In genomic region chr10:128374393-128374792, GRCm38 (mm10) we compare ENCODE assay signal across 12 mouse cellular contexts. TPM values are rescaled to one million over a fixed set of nuclear protein-coding genes. Genes with fewer than 3 reads are reported as not detected.
DNase-seq lines count a peak whose midpoint lies in the region; ATAC-seq and TF ChIP-seq lines count a peak whose summit lies in the region.
"Had no signal": no experiment of that assay in that cellular context is flagged by ENCODE, and none has a peak within 500 bp of the region (broad histone marks: within the 10 kb centered on the region; RNA-seq: fewer than 3 reads in every experiment).

No protein-coding gene starts in this region.

- no peak overlapping the region for H3K9ac ChIP-seq in kidney, postnatal 0 days (ENCODE audit: low read depth, low read length)
- H3K9ac ChIP-seq in midbrain, embryonic 13.5 days (replicated peaks): no peak overlapping the region
- H3K9ac ChIP-seq: hindbrain, embryonic 12.5 days had no signal

- H3K4me2 ChIP-seq in kidney, postnatal 0 days (ENCODE audit: low read length): no peak overlapping the region
- no peak overlapping the region for H3K4me2 ChIP-seq in midbrain, embryonic 13.5 days (replicated peaks)
- H3K4me2 ChIP-seq: hindbrain, embryonic 12.5 days had no signal

- TF ChIP-seq POLR2A in thymus, adult 2 months (IDR thresholded peaks at IDR 0.05; ENCODE audit: control insufficient read depth, extremely low read depth, insufficient read depth, low read length, poor library complexity): no peak
- TF ChIP-seq POLR2A in brain, embryonic 14.5 days (IDR thresholded peaks at IDR 0.05; ENCODE audit: borderline replicate concordance, extremely low read depth, insufficient read depth, insufficient read length, poor library complexity, severe bottlenecking): no peak

- no peaks in the 10 kb centered on the region for H3K9me3 ChIP-seq in kidney, postnatal 0 days (replicated peaks; ENCODE audit: low read length)
- no peaks in the 10 kb centered on the region for H3K9me3 ChIP-seq in midbrain, embryonic 13.5 days
- H3K9me3 ChIP-seq: hindbrain, embryonic 12.5 days had no signal

- H3K27me3 ChIP-seq in kidney, postnatal 0 days (ENCODE audit: insufficient read depth, low read length): no peaks in the 10 kb centered on the region
- no peaks in the 10 kb centered on the region for H3K27me3 ChIP-seq in thymus, adult 2 months (ENCODE audit: control insufficient read depth, insufficient read depth, low read length)
- no peaks in the 10 kb centered on the region for H3K27me3 ChIP-seq in midbrain, embryonic 13.5 days
- H3K27me3 ChIP-seq: hindbrain, embryonic 12.5 days had no signal

- TF ChIP-seq CTCF in kidney, postnatal 0 days (IDR thresholded peaks at IDR 0.05; ENCODE audit: low read depth): peak; percentile 42; the same call in 1 of the 2 replicates
- TF ChIP-seq CTCF in thymus, adult 2 months (IDR thresholded peaks at IDR 0.05; ENCODE audit: borderline replicate concordance, control insufficient read depth, extremely low read depth, insufficient read depth, low read length, poor library complexity): no peak
- TF ChIP-seq CTCF in brain, embryonic 14.5 days (IDR thresholded peaks at IDR 0.05; ENCODE audit: borderline replicate concordance, extremely low read depth, insufficient read depth, insufficient read length): peak; percentile 29; the same call in 1 of the 2 replicates

- no peak for ATAC-seq in kidney, postnatal 0 days (replicated peaks; ENCODE audit: low FRiP score, low read depth)
- ATAC-seq in midbrain, embryonic 13.5 days: no peak

- H3K4me1 ChIP-seq in kidney, postnatal 0 days (replicated peaks; ENCODE audit: insufficient read depth, low read length): peaks cover 6% of the 10 kb centered on the region; the same call in 1 of the 2 replicates
- peaks cover 17% of the 10 kb centered on the region for H3K4me1 ChIP-seq in thymus, adult 2 months (replicated peaks; ENCODE audit: control insufficient read depth, insufficient read depth, low read length)
- peaks cover 28% of the 10 kb centered on the region for H3K4me1 ChIP-seq in midbrain, embryonic 13.5 days (replicated peaks)

- H3K36me3 ChIP-seq in kidney, postnatal 0 days (ENCODE audit: insufficient read depth, low read length): peaks cover 6% of the 10 kb centered on the region
- H3K36me3 ChIP-seq in thymus, adult 2 months (ENCODE audit: control insufficient read depth, insufficient read depth, low read length): no peaks in the 10 kb centered on the region
- H3K36me3 ChIP-seq in midbrain, embryonic 13.5 days: peaks cover 13% of the 10 kb centered on the region

- peak; percentile 11 for DNase-seq in kidney, postnatal 0 days (ENCODE audit: low spot score)
- DNase-seq in kidney, postnatal 10 days: no peak
- peak; percentile 41 for DNase-seq in thymus, postnatal 4 days
- no peak for DNase-seq in thymus, adult 2 months
- DNase-seq in brain, embryonic 14.5 days (ENCODE audit: low read depth): no peak
- DNase-seq in testis, postnatal 14 days (ENCODE audit: low spot score): peak; percentile 53
- DNase-seq in left cerebral cortex, adult 11 months (ENCODE audit: low spot score): no peak
- DNase-seq: lung, postnatal 14 days; right cerebral cortex, postnatal 25 days had no signal

- no peak overlapping the region for H3K4me3 ChIP-seq in kidney, postnatal 0 days (replicated peaks; ENCODE audit: low read depth, low read length)
- no peak overlapping the region for H3K4me3 ChIP-seq in thymus, adult 2 months (ENCODE audit: control insufficient read depth, insufficient read depth, low read length)
- H3K4me3 ChIP-seq in midbrain, embryonic 13.5 days (replicated peaks): no peak overlapping the region
- H3K4me3 ChIP-seq: hindbrain, embryonic 12.5 days had no signal

- WGBS in kidney, postnatal 0 days: 85% methylated on average over 6 of the region's 6 CpGs
- WGBS in thymus, adult 2 months: 97% methylated on average over 6 of the region's 6 CpGs
- WGBS in midbrain, embryonic 13.5 days: 76% methylated on average over 6 of the region's 6 CpGs

- no peak overlapping the region for H3K27ac ChIP-seq in kidney, postnatal 0 days
- no peak overlapping the region for H3K27ac ChIP-seq in thymus, adult 2 months (ENCODE audit: control insufficient read depth, insufficient read depth, low read length)
- no peak overlapping the region for H3K27ac ChIP-seq in midbrain, embryonic 13.5 days
- H3K27ac ChIP-seq: hindbrain, embryonic 12.5 days had no signal

RNA-seq across cellular contexts. Expression of gene Ankrd52, which starts 2.5 kb away (rescaled TPM):
- 6.2 TPM in 2 replicates for polyA plus RNA-seq in kidney, postnatal 0 days (2015; fragmentation: Nextera tagmentation; extraction: Ambion mirVana)
- polyA plus RNA-seq in thymus, adult 2 months (2012; rRNA removed): 71.0 and 87.0 TPM in 2 replicates
- polyA plus RNA-seq in brain, embryonic 14.5 days (2012; rRNA removed): 43.1 and 55.1 TPM in 2 replicates
- polyA plus RNA-seq in midbrain, embryonic 13.5 days (2015; fragmentation: Nextera tagmentation; extraction: Ambion mirVana): 13.0 and 14.8 TPM in 2 replicates

RNA-seq across cellular contexts. Expression of gene Coq10a, which starts 5.6 kb away (rescaled TPM):
- 18.3 and 19.7 TPM in 2 replicates for polyA plus RNA-seq in kidney, postnatal 0 days (2015; fragmentation: Nextera tagmentation; extraction: Ambion mirVana)
- 62.9 and 71.7 TPM in 2 replicates for polyA plus RNA-seq in thymus, adult 2 months (2012; rRNA removed)
- polyA plus RNA-seq in brain, embryonic 14.5 days (2012; rRNA removed): 69.0 and 90.1 TPM in 2 replicates
- 28.2 and 34.3 TPM in 2 replicates for polyA plus RNA-seq in midbrain, embryonic 13.5 days (2015; fragmentation: Nextera tagmentation; extraction: Ambion mirVana)

RNA-seq across cellular contexts. Expression of gene Slc39a5, which starts 26.6 kb away (rescaled TPM):
- polyA plus RNA-seq in kidney, postnatal 0 days (2015; fragmentation: Nextera tagmentation; extraction: Ambion mirVana): 56.0 and 64.8 TPM in 2 replicates
- polyA plus RNA-seq in thymus, adult 2 months (2012; rRNA removed): 0.53 and 0.65 TPM in 2 replicates
- polyA plus RNA-seq in brain, embryonic 14.5 days (2012; rRNA removed): 0.04 and 0.35 TPM in 2 replicates
- polyA plus RNA-seq in midbrain, embryonic 13.5 days (2015; fragmentation: Nextera tagmentation; extraction: Ambion mirVana): 0.18 and 0.22 TPM in 2 replicates
- polyA plus RNA-seq: neural tube, embryonic 11.5 days had no signal

RNA-seq across cellular contexts. Expression of gene Cs, which starts 36.9 kb away (rescaled TPM):
- 167 and 195 TPM in 2 replicates for polyA plus RNA-seq in kidney, postnatal 0 days (2015; fragmentation: Nextera tagmentation; extraction: Ambion mirVana)
- 215 and 225 TPM in 2 replicates for polyA plus RNA-seq in thymus, adult 2 months (2012; rRNA removed)
- 185 and 203 TPM in 2 replicates for polyA plus RNA-seq in brain, embryonic 14.5 days (2012; rRNA removed)
- polyA plus RNA-seq in midbrain, embryonic 13.5 days (2015; fragmentation: Nextera tagmentation; extraction: Ambion mirVana): 213 and 225 TPM in 2 replicates

RNA-seq across cellular contexts. Expression of gene Nabp2, which starts 36.9 kb away (rescaled TPM):
- 82.4 and 85.5 TPM in 2 replicates for polyA plus RNA-seq in kidney, postnatal 0 days (2015; fragmentation: Nextera tagmentation; extraction: Ambion mirVana)
- polyA plus RNA-seq in thymus, adult 2 months (2012; rRNA removed): 18.0 and 20.8 TPM in 2 replicates
- polyA plus RNA-seq in brain, embryonic 14.5 days (2012; rRNA removed): 96.8 and 102 TPM in 2 replicates
- polyA plus RNA-seq in midbrain, embryonic 13.5 days (2015; fragmentation: Nextera tagmentation; extraction: Ambion mirVana): 142 and 153 TPM in 2 replicates

Comparison
In these comparisons a context has a peak if more than half of its experiments do, and no peak if none do; other contexts are left out.
1. DNase-seq: peak in kidney, postnatal 0 days (single experiment), thymus, postnatal 4 days (single experiment) and testis, postnatal 14 days (single experiment); none in kidney, postnatal 10 days (single experiment), thymus, adult 2 months (single experiment), brain, embryonic 14.5 days (single experiment) and left cerebral cortex, adult 11 months (single experiment).
2. RNA of gene Slc39a5, which starts 26.6 kb away (polyA plus RNA-seq): 56.0 to 64.8 TPM in kidney, postnatal 0 days; 0.53 to 0.65 TPM in thymus, adult 2 months, 0.18 to 0.22 TPM in midbrain, embryonic 13.5 days and 0.04 to 0.35 TPM in brain, embryonic 14.5 days; every median in the first group is over 10 times any median in the second.